Mouse (Mus musculus) erythroblast, embryonic 14.5 days (primary cell): Measurements from ENCODE around the gene Gm43720.

ENCODE experiments used
- GATA1 ChIP-seq: IDR thresholded peaks from 2 replicates; pipeline ENCODE4 v1.6.1; 2012; ENCODE audit warnings: low read length, inconsistent platforms, mixed read lengths
- TAL1 ChIP-seq: IDR thresholded peaks from 3 replicates; pipeline ENCODE4 v1.6.1; 2012; ENCODE audit warnings: low read length, inconsistent platforms, mixed read lengths

DNA sequence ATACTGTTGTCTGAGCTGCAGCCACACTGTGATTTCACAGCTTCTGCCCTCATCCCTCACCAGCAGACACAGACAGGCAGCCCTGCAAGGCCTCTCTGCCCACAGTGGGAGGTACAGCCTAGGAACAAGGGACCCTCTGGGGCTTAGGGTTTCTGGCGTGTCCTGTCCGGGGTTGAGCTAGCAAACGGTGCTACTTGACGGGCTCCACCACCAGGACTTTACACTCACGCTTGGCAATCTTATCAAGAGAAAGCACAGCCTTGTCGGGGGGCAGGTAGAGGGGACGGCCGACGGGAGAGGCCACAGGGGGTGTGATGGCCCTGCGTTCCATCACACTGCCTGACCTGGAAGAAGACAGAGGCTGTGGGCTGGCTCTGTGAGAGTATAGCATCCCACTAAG lies 19.7 kb downstream of the Gm43720 start:
- TF ChIP-seq TAL1, result no peak
- TF ChIP-seq GATA1, result no peak
